ENCODE assay signal across 9 mouse cellular contexts in the genomic region with DNA sequence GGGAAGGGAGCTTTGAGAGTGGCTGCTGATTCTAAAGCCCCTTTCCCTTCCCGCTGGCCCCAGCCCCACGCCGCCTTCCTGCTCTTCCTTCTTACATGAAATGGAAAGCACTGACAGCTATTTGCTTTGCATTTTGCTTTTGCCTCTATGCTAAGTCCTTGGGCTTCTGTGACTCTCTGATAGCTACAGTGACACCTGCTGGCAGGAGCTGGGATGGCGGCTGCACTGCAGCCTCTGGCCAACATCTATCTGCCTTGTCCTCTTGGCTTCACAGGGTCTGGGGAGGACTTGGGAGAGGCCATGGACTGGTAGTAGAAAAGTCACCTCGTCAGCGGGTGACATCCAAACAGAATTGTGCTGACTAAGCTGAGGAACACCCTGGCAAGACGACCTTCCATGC.
A peak's percentile ranks its signal among the peaks of the same experiment; 100 is the strongest.
DNase-seq lines count a peak whose midpoint lies in the region; ATAC-seq and TF ChIP-seq lines count a peak whose summit lies in the region.
"Had no signal": no experiment of that assay in that cellular context is flagged by ENCODE, and none has a peak within 500 bp of the region (broad histone marks: within the 10 kb centered on the region; RNA-seq: fewer than 3 reads in every experiment).

No protein-coding gene starts in this region.

- peak; percentile 34; the same call in 1 of the 2 replicates for ATAC-seq in lung, embryonic 16.5 days (ENCODE audit: low read depth)

- no peaks in the 10 kb centered on the region for H3K9me3 ChIP-seq in lung, embryonic 16.5 days (ENCODE audit: control insufficient read depth, low read length)

- H3K27me3 ChIP-seq in lung, embryonic 16.5 days (ENCODE audit: control insufficient read depth, insufficient read depth, low read depth, low read length) = no peaks in the 10 kb centered on the region

- peak; percentile 77 for DNase-seq in ES-CJ7 (ENCODE audit: low read depth, low spot score)
- peak; percentile 81 to 92 for DNase-seq in heart, postnatal 14 days
- peak; percentile 80 to 92 for DNase-seq in layer of hippocampus, adult 8-10 months (ENCODE audit: low spot score in 2 of 2)
- peak; percentile 80 for DNase-seq in ovary, postnatal 36 days (ENCODE audit: low spot score)
- DNase-seq in thymus, postnatal 0 days (ENCODE audit: low spot score) = peak; percentile 68

- no peak for TF ChIP-seq POLR2A in bone marrow macrophage, adult 2 months (IDR thresholded peaks at IDR 0.05; ENCODE audit: borderline replicate concordance, low read depth, low read length)
- TF ChIP-seq POLR2A in embryonic fibroblast, embryonic 13.5 days (IDR thresholded peaks at IDR 0.05; ENCODE audit: low read depth, low read length) = no peak

- peaks cover 14% of the 10 kb centered on the region for H3K36me3 ChIP-seq in lung, embryonic 16.5 days (ENCODE audit: control insufficient read depth, insufficient read depth, low read length)

- no peak overlapping the region for H3K4me2 ChIP-seq in lung, embryonic 16.5 days (ENCODE audit: low read depth, low read length)

- peak; percentile 74 for TF ChIP-seq CTCF in bone marrow macrophage, adult 2 months (IDR thresholded peaks at IDR 0.05; ENCODE audit: low read depth, low read length)
- TF ChIP-seq CTCF in embryonic fibroblast, embryonic 13.5 days (IDR thresholded peaks at IDR 0.05; ENCODE audit: borderline replicate concordance, insufficient read depth, low read length) = peak; percentile 87

- H3K9ac ChIP-seq in lung, embryonic 16.5 days (ENCODE audit: low read length) = no peak overlapping the region

- H3K4me3 ChIP-seq in bone marrow macrophage, adult 2 months (ENCODE audit: insufficient read depth, low read length) = no peak overlapping the region
- no peak overlapping the region for H3K4me3 ChIP-seq in embryonic fibroblast, embryonic 13.5 days (ENCODE audit: insufficient read depth, low read length)
- no peak overlapping the region for H3K4me3 ChIP-seq in lung, embryonic 16.5 days (ENCODE audit: low read length)

- WGBS in lung, embryonic 16.5 days = 18% methylated on average over 7 of the region's 7 CpGs

- H3K27ac ChIP-seq in bone marrow macrophage, adult 2 months (ENCODE audit: insufficient read depth, low read depth, low read length) = no peak overlapping the region
- no peak overlapping the region for H3K27ac ChIP-seq in embryonic fibroblast, embryonic 13.5 days (ENCODE audit: insufficient read depth, low read length)
- H3K27ac ChIP-seq in lung, embryonic 16.5 days (ENCODE audit: low read length) = no peak overlapping the region
- H3K27ac ChIP-seq: macrophage had no signal

- H3K4me1 ChIP-seq in bone marrow macrophage, adult 2 months (ENCODE audit: control insufficient read depth, insufficient read depth, low read length) = no peaks in the 10 kb centered on the region
- H3K4me1 ChIP-seq in embryonic fibroblast, embryonic 13.5 days (ENCODE audit: control insufficient read depth, insufficient read depth, low read length) = no peaks in the 10 kb centered on the region; the same call in 1 of the 2 replicates
- no peaks in the 10 kb centered on the region for H3K4me1 ChIP-seq in lung, embryonic 16.5 days (replicated peaks; ENCODE audit: control insufficient read depth, insufficient read depth, low read length)

- intact Hi-C loops in heart, postnatal 14 days (cut with DNase I) = loop anchor here (1.0 to 2.0 kb wide), 3 partner anchors 87 to 239 kb away; a partner anchor contains a TSS
